Mouse (Mus musculus) heart, postnatal 25 days (tissue): ENCODE data around the gene C4bp. TPM values are rescaled to one million over a fixed set of nuclear protein-coding genes. Genes with fewer than 3 reads are reported as not detected.

Experiments used
- total RNA-seq, 2 experiments: library from RNA; stranded (reverse); gene quantifications; 2 replicates each; pipeline ENCODE4 v1.2.3; 2021

C4bp gene
- total RNA-seq, 2 experiments from 2014 or later, result not detected

Other genes starting within 250 kb of the C4bp start
- not detected for gene Cd55b, start 238.6 kb downstream of the C4bp start, total RNA-seq
- 10 to 100 TPM in 1 of 2 experiments, 1 to 10 TPM in 1; 9.1 to 10.7 TPM for gene Cd55, start 198.9 kb downstream of the C4bp start, total RNA-seq
- gene Zp3r, start 32.0 kb downstream of the C4bp start, total RNA-seq, result not detected
- under 1 TPM in 1 of 2 experiments, not detected in 1; 0.23 TPM for gene Gm29427, start 54.2 kb upstream of the C4bp start, total RNA-seq
- 1 to 10 TPM; 4.6 to 5.8 TPM for gene Yod1, start 55.7 kb upstream of the C4bp start, total RNA-seq
- 10 to 100 TPM; 64.4 to 69.2 TPM for gene Pfkfb2, start 67.6 kb upstream of the C4bp start, total RNA-seq
- gene AA986860, start 70.3 kb upstream of the C4bp start, total RNA-seq, result under 1 TPM; 0.31 to 0.64 TPM
- under 1 TPM; 0.48 to 0.70 TPM for gene Fcamr, start 139.3 kb upstream of the C4bp start, total RNA-seq
- gene Pigr, start 165.1 kb upstream of the C4bp start, total RNA-seq, result not detected
- gene Fcmr, start 204.0 kb upstream of the C4bp start, total RNA-seq, result 1 to 10 TPM; 1.2 to 2.4 TPM
- gene Il24, start 225.8 kb upstream of the C4bp start, total RNA-seq, result not detected
- gene Il20, start 249.8 kb upstream of the C4bp start, total RNA-seq, result not detected